Mouse (Mus musculus): ENCODE measurements around the gene Qsox2. TPM values are rescaled to one million over a fixed set of nuclear protein-coding genes. Genes with fewer than 3 reads are reported as not detected.

Qsox2 gene
- total and polyA plus RNA-seq, 2 experiments from 2014 or later, result 7.5 to 8.5 TPM

- no peak overlapping the region for H3K4me3 ChIP-seq (ENCODE audit: low read depth, low read length)
- 87% methylated on average over 4 of the region's 4 CpGs for WGBS
- no peak for TF ChIP-seq CTCF (IDR thresholded peaks at IDR 0.05; ENCODE audit: low read depth)
- TF ChIP-seq EP300 (IDR thresholded peaks at IDR 0.05; ENCODE audit: low read depth), result no peak
- DNase-seq (ENCODE audit: low spot score) (no peak), ATAC-seq (ENCODE audit: insufficient read depth, low read depth) (no peak)
- H3K27ac ChIP-seq (ENCODE audit: low read depth), result no peak overlapping the region
- no peaks in the 10 kb centered on the region for H3K4me1 ChIP-seq (ENCODE audit: control insufficient read depth, insufficient read depth)
- no peak overlapping the region for H3K9ac ChIP-seq (replicated peaks; ENCODE audit: low read depth, low read length)
- H3K9me3 ChIP-seq (replicated peaks; ENCODE audit: control insufficient read depth, low read length), result no peaks in the 10 kb centered on the region
- peaks cover 37% of the 10 kb centered on the region for H3K36me3 ChIP-seq (replicated peaks; ENCODE audit: control insufficient read depth, insufficient read depth, low read length)
- H3K4me2 ChIP-seq (ENCODE audit: low read depth, low read length), result no peak overlapping the region
- no peaks in the 10 kb centered on the region for H3K27me3 ChIP-seq (ENCODE audit: control insufficient read depth, insufficient read depth, low read length)
These were observed 12.1 kb downstream of the Qsox2 start for GRCm38 (mm10) chr2:26225242-26225641.

DNA sequence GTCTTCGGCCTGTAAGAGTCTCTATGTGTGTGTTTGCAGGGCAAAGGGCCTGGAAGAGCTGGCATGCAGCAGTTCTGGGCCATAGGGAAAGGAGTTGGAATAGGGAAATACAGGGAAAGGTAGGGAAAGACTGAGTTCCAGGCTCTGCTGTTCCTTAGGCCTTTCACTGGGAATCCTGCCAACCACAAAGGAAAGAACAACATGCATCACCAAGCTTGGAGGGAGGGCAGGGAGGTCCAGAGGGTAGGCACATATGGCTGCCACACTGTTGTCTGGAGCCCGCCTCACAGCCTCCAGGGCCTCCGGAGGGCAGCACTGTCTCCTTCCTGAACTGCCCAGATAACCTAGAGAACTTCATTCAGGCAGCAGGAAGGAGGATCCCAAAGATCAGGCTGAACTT lies 13.4 kb downstream of the Qsox2 start:
- peaks cover 48% of the 10 kb centered on the region for H3K36me3 ChIP-seq (replicated peaks; ENCODE audit: control insufficient read depth, insufficient read depth, low read length)
- DNase-seq (ENCODE audit: low spot score) (no peak), ATAC-seq (ENCODE audit: insufficient read depth, low read depth) (no peak)
- WGBS, result 78% methylated on average over 3 of the region's 3 CpGs
- no peak overlapping the region for H3K27ac ChIP-seq (ENCODE audit: low read depth)
- no peaks in the 10 kb centered on the region for H3K4me1 ChIP-seq (ENCODE audit: control insufficient read depth, insufficient read depth)
- no peaks in the 10 kb centered on the region for H3K9me3 ChIP-seq (replicated peaks; ENCODE audit: control insufficient read depth, low read length)
- no peak overlapping the region for H3K9ac ChIP-seq (replicated peaks; ENCODE audit: low read depth, low read length)
- H3K4me3 ChIP-seq (ENCODE audit: low read depth, low read length), result no peak overlapping the region
- no peaks in the 10 kb centered on the region for H3K27me3 ChIP-seq (ENCODE audit: control insufficient read depth, insufficient read depth, low read length)
- TF ChIP-seq EP300 (IDR thresholded peaks at IDR 0.05; ENCODE audit: low read depth) (no peak), CTCF (IDR thresholded peaks at IDR 0.05; ENCODE audit: low read depth) (no peak)
- H3K4me2 ChIP-seq (ENCODE audit: low read depth, low read length), result no peak overlapping the region

GRCm38 (mm10) chr2:26214526-26214925 lies 22.8 kb downstream of the Qsox2 start:
- 4% methylated on average over 3 of the region's 3 CpGs for WGBS
- TF ChIP-seq CTCF (IDR thresholded peaks at IDR 0.05; ENCODE audit: low read depth) (no peak), EP300 (IDR thresholded peaks at IDR 0.05; ENCODE audit: low read depth) (no peak)
- no peak overlapping the region for H3K27ac ChIP-seq (ENCODE audit: low read depth)
- peaks cover 68% of the 10 kb centered on the region for H3K36me3 ChIP-seq (replicated peaks; ENCODE audit: control insufficient read depth, insufficient read depth, low read length)
- no peak for ATAC-seq (ENCODE audit: insufficient read depth, low read depth)
- no peak overlapping the region for H3K9ac ChIP-seq (replicated peaks; ENCODE audit: low read depth, low read length)
- no peak overlapping the region for H3K4me2 ChIP-seq (ENCODE audit: low read depth, low read length)
- 0 out of 2 replicates have a peak, but pooled peaks cover 2% of the 10 kb centered on the region for H3K9me3 ChIP-seq (replicated peaks; ENCODE audit: control insufficient read depth, low read length)
- no peaks in the 10 kb centered on the region for H3K4me1 ChIP-seq (ENCODE audit: control insufficient read depth, insufficient read depth)
- H3K4me3 ChIP-seq (ENCODE audit: low read depth, low read length), result no peak overlapping the region
- DNase-seq (ENCODE audit: low spot score), result no peak
- H3K27me3 ChIP-seq (ENCODE audit: control insufficient read depth, insufficient read depth, low read length), result no peaks in the 10 kb centered on the region

- no peak for TF ChIP-seq EP300 (IDR thresholded peaks at IDR 0.05; ENCODE audit: low read depth)
- TF ChIP-seq CTCF (IDR thresholded peaks at IDR 0.05; ENCODE audit: low read depth), result no peak
- Histone ChIP-seq H3K9me3 (replicated peaks; ENCODE audit: control insufficient read depth, low read length) (0 out of 2 replicates have a peak, but pooled peaks cover 2% of the 10 kb centered on the region), H3K36me3 (replicated peaks; ENCODE audit: control insufficient read depth, insufficient read depth, low read length) (peaks cover 35% of the 10 kb centered on the region), H3K4me3 (ENCODE audit: low read depth, low read length) (no peak overlapping the region), H3K27me3 (ENCODE audit: control insufficient read depth, insufficient read depth, low read length) (peaks cover 35% of the 10 kb centered on the region), H3K9ac (replicated peaks; ENCODE audit: low read depth, low read length) (no peak overlapping the region), H3K4me2 (ENCODE audit: low read depth, low read length) (no peak overlapping the region), H3K4me1 (ENCODE audit: control insufficient read depth, insufficient read depth) (no peaks in the 10 kb centered on the region), H3K27ac (ENCODE audit: low read depth) (no peak overlapping the region)
- ATAC-seq (ENCODE audit: insufficient read depth, low read depth) (no peak), DNase-seq (ENCODE audit: low spot score) (no peak)
- WGBS, result 75% methylated on average over 3 of the region's 3 CpGs
These were observed 27.8 kb downstream of the Qsox2 start for GRCm38 (mm10) chr2:26209566-26209965.

DNA sequence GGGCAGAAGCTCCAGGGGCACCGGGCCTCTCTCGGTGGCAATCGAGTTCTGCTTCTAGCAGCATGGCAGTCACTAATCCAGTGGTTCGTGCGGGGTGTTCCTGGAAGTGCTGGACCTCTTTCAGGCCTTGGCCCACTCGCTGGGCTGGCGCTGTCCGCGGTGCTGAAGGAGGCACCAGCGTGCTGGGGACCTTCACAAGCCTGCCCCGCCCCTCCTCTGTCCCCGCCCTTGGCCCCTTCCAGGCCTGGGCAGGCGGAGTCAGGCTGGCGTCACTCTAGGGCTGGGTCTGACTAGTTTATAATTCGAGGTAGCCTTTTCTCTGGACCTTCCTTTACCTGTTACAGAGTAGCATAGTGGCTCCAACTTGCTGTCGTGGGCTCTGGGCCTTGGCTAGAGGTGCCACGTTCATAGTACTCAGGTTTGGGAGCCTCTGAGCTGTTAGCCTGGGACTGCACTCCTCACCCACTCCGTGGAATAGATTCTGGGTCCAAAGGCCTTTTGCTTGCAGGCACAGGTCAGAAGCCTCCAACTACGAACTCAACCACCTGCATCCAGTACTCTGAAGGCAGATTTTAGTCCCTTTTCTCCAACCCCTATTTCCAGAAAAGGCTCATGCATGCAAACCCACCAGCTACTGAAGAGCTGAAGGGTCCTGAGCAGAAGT lies 29.1 kb downstream of the Qsox2 start, which contains the start of gene Lhx3:
TSS of gene Lhx3 (minus strand) at position 164 of the 664 bp plus-strand sequence.
- H3K4me1 ChIP-seq (ENCODE audit: control insufficient read depth, insufficient read depth), result no peaks in the 10 kb centered on the region
- peaks cover 28% of the 10 kb centered on the region for H3K36me3 ChIP-seq (replicated peaks; ENCODE audit: control insufficient read depth, insufficient read depth, low read length)
- TF ChIP-seq EP300 (IDR thresholded peaks at IDR 0.05; ENCODE audit: low read depth), result no peak
- TF ChIP-seq CTCF (IDR thresholded peaks at IDR 0.05; ENCODE audit: low read depth), result no peak
- H3K27ac ChIP-seq (ENCODE audit: low read depth), result no peak within 1 kb of the TSS
- H3K9ac ChIP-seq (replicated peaks; ENCODE audit: low read depth, low read length), result no peak within 1 kb of the TSS
- 6% methylated on average over 19 of the region's 19 CpGs for WGBS
- peak; percentile 76 for DNase-seq (ENCODE audit: low spot score)
- no peak within 1 kb of the TSS for H3K4me3 ChIP-seq (ENCODE audit: low read depth, low read length)
- H3K4me2 ChIP-seq (ENCODE audit: low read depth, low read length), result no peak within 1 kb of the TSS
- 0 out of 2 replicates have a peak, but pooled peaks cover 2% of the 10 kb centered on the region for H3K9me3 ChIP-seq (replicated peaks; ENCODE audit: control insufficient read depth, low read length)
- H3K27me3 ChIP-seq (ENCODE audit: control insufficient read depth, insufficient read depth, low read length), result peaks cover 48% of the 10 kb centered on the region
- ATAC-seq (ENCODE audit: insufficient read depth, low read depth), result peak; percentile 88

GRCm38 (mm10) chr2:26207559-26207958 lies 29.8 kb downstream of the Qsox2 start:
- Histone ChIP-seq H3K36me3 (replicated peaks; ENCODE audit: control insufficient read depth, insufficient read depth, low read length) (peaks cover 24% of the 10 kb centered on the region), H3K9ac (replicated peaks; ENCODE audit: low read depth, low read length) (no peak overlapping the region), H3K4me2 (ENCODE audit: low read depth, low read length) (no peak overlapping the region), H3K4me1 (ENCODE audit: control insufficient read depth, insufficient read depth) (no peaks in the 10 kb centered on the region), H3K4me3 (ENCODE audit: low read depth, low read length) (no peak overlapping the region), H3K27me3 (ENCODE audit: control insufficient read depth, insufficient read depth, low read length) (peaks cover 55% of the 10 kb centered on the region), H3K9me3 (replicated peaks; ENCODE audit: control insufficient read depth, low read length) (0 out of 2 replicates have a peak, but pooled peaks cover 2% of the 10 kb centered on the region), H3K27ac (ENCODE audit: low read depth) (no peak overlapping the region)
- DNase-seq (ENCODE audit: low spot score) (no peak), ATAC-seq (ENCODE audit: insufficient read depth, low read depth) (no peak)
- TF ChIP-seq CTCF (IDR thresholded peaks at IDR 0.05; ENCODE audit: low read depth) (no peak), EP300 (IDR thresholded peaks at IDR 0.05; ENCODE audit: low read depth) (no peak)
- WGBS, result 20% methylated on average over 9 of the region's 9 CpGs

Measured in heart, postnatal 0 days (tissue).